Mouse (Mus musculus) adrenal gland, adult (tissue): Measurements from ENCODE around the gene Fbn1.

Experiments used
- DNase-seq, 2 experiments: peaks; one replicate each; pipeline ENCODE4 v3.0.0; 2022 to 2023; ENCODE audit warnings: low spot score in 1 of 2; ENCODE audit not compliant: inconsistent age in 2 of 2

Fbn1 gene

GRCm38 (mm10) chr2:125456059-125456789 lies 51.6 kb downstream of the Fbn1 start:
- no peak for DNase-seq

- DNase-seq: peak; percentile 40 to 83
Measured at GRCm38 (mm10) chr2:125454781-125455180, 53.0 kb downstream of the Fbn1 start.

- DNase-seq: no peak
Measured at GRCm38 (mm10) chr2:125452369-125453097, 55.3 kb downstream of the Fbn1 start.

GRCm38 (mm10) chr2:125449361-125449760 lies 58.4 kb downstream of the Fbn1 start:
- no peak for DNase-seq

- DNase-seq: no peak
Measured at GRCm38 (mm10) chr2:125448881-125449280, 58.9 kb downstream of the Fbn1 start.

GRCm38 (mm10) chr2:125447274-125447898 lies 60.4 kb downstream of the Fbn1 start:
- DNase-seq: no peak

GRCm38 (mm10) chr2:125438381-125438780 lies 69.4 kb downstream of the Fbn1 start:
- no peak for DNase-seq

- DNase-seq: no peak
Measured at GRCm38 (mm10) chr2:125436240-125436639, 71.6 kb downstream of the Fbn1 start.

GRCm38 (mm10) chr2:125433524-125433923 lies 74.3 kb downstream of the Fbn1 start:
- DNase-seq: no peak

GRCm38 (mm10) chr2:125431491-125431890 lies 76.3 kb downstream of the Fbn1 start:
- no peak for DNase-seq

GRCm38 (mm10) chr2:125428811-125429438 lies 78.9 kb downstream of the Fbn1 start:
- DNase-seq: no peak

GRCm38 (mm10) chr2:125420604-125421003 lies 87.2 kb downstream of the Fbn1 start:
- DNase-seq: no peak

GRCm38 (mm10) chr2:125419681-125420080 lies 88.1 kb downstream of the Fbn1 start:
- DNase-seq: no peak

GRCm38 (mm10) chr2:125418546-125418945 lies 89.2 kb downstream of the Fbn1 start:
- no peak for DNase-seq

GRCm38 (mm10) chr2:125416541-125417245 lies 91.1 kb downstream of the Fbn1 start:
- no peak for DNase-seq

GRCm38 (mm10) chr2:125412351-125412750 lies 95.4 kb downstream of the Fbn1 start:
- no peak for DNase-seq

- no peak for DNase-seq
Measured at GRCm38 (mm10) chr2:125411777-125412176, 96.0 kb downstream of the Fbn1 start.

- no peak for DNase-seq
Measured at GRCm38 (mm10) chr2:125404509-125405105, 103.2 kb downstream of the Fbn1 start.

GRCm38 (mm10) chr2:125402276-125402675 lies 105.5 kb downstream of the Fbn1 start:
- DNase-seq: no peak

GRCm38 (mm10) chr2:125400121-125400520 lies 107.7 kb downstream of the Fbn1 start:
- no peak for DNase-seq
